Mouse (Mus musculus): Measurements from ENCODE around the gene Prss53. TPM values are rescaled to one million over a fixed set of nuclear protein-coding genes. Genes with fewer than 3 reads are reported as not detected.
A peak's percentile ranks its signal among the peaks of the same experiment; 100 is the strongest.
"Not testable (repeated sequence)": the region's sequence is repeated elsewhere in the genome, so short reads cannot be mapped to it uniquely, and the experiment has no call there.

Gene Prss53
- polyA plus RNA-seq, 1 experiment = 0.74 TPM

- H3K36me3 ChIP-seq (ENCODE audit: control insufficient read depth, insufficient read depth) = peaks cover 24% of the 10 kb centered on the region
- peak overlapping the region; percentile 28 for H3ac ChIP-seq (ENCODE audit: control insufficient read depth, insufficient read length)
- peak; percentile 63 for TF ChIP-seq POLR2A (IDR thresholded peaks at IDR 0.05; ENCODE audit: insufficient read length, low read depth)
- TF ChIP-seq POLR2AphosphoS2 (IDR thresholded peaks at IDR 0.05; ENCODE audit: insufficient read length, low read depth) = peak; percentile 86
- TF ChIP-seq TCF12 (IDR thresholded peaks at IDR 0.05; ENCODE audit: insufficient read depth, poor library complexity, severe bottlenecking) = no peak
Measured at GRCm38 (mm10) chr7:127842001-127842718, 48.6 kb downstream of the Prss53 start.

GRCm38 (mm10) chr7:127841340-127842000 lies 49.3 kb downstream of the Prss53 start:
- peaks cover 8% of the 10 kb centered on the region for H3K79me2 ChIP-seq (ENCODE audit: control insufficient read depth, insufficient read depth)
- peak overlapping the region; percentile 94 for H3K4me3 ChIP-seq
- TF ChIP-seq USF1 (IDR thresholded peaks at IDR 0.05; ENCODE audit: low read depth) (peak; percentile 89), MAX (IDR thresholded peaks at IDR 0.05; ENCODE audit: low read depth) (peak; percentile 92), CEBPB (IDR thresholded peaks at IDR 0.05; ENCODE audit: insufficient read depth, poor library complexity, severe bottlenecking) (no peak), E2F4 (IDR thresholded peaks at IDR 0.05; ENCODE audit: insufficient read depth) (peak; percentile 62), REST (IDR thresholded peaks at IDR 0.05; ENCODE audit: insufficient read depth, insufficient read length) (no peak), POLR2AphosphoS2 (IDR thresholded peaks at IDR 0.05; ENCODE audit: insufficient read length, low read depth) (peak; percentile 81), MYOG (IDR thresholded peaks at IDR 0.05; ENCODE audit: control insufficient read depth in 1 of 3, insufficient read depth in 1 of 3, insufficient read length in 2 of 3, low read depth in 2 of 3) (peak in 2 of 3 experiments; percentile 37 to 58), TCF12 (IDR thresholded peaks at IDR 0.05; ENCODE audit: insufficient read depth, poor library complexity, severe bottlenecking) (no peak), SRF (IDR thresholded peaks at IDR 0.05; ENCODE audit: control insufficient read depth, insufficient read length, low read depth) (no peak), TCF3 (IDR thresholded peaks at IDR 0.05; ENCODE audit: insufficient read length, low read depth) (no peak), MYOD1 (IDR thresholded peaks at IDR 0.05; ENCODE audit: control insufficient read depth in 1 of 3, insufficient read length in 2 of 3, low read depth in 2 of 3) (peak in 2 of 3 experiments; percentile 58 to 65), POLR2A (IDR thresholded peaks at IDR 0.05; ENCODE audit: insufficient read length, low read depth) (peak; percentile 75)
- H3K27me3 ChIP-seq (ENCODE audit: control insufficient read depth, insufficient read depth, insufficient read length) = no peaks in the 10 kb centered on the region
- H3K4me2 ChIP-seq (ENCODE audit: low read depth) = peak overlapping the region; percentile 89
- H3ac ChIP-seq (ENCODE audit: control insufficient read depth, insufficient read length) = peak overlapping the region; percentile 28
- peaks cover 21% of the 10 kb centered on the region for H3K36me3 ChIP-seq (ENCODE audit: control insufficient read depth, insufficient read depth)

More at GRCm38 (mm10) chr7:127842001-127842718, 48.6 kb downstream of the Prss53 start:
- H3K4me2 ChIP-seq (ENCODE audit: low read depth) = peak overlapping the region; percentile 89
- H3K79me2 ChIP-seq (ENCODE audit: control insufficient read depth, insufficient read depth) = peaks cover 8% of the 10 kb centered on the region
- H3K4me3 ChIP-seq = peak overlapping the region; percentile 94
- H3K27me3 ChIP-seq (ENCODE audit: control insufficient read depth, insufficient read depth, insufficient read length) = no peaks in the 10 kb centered on the region

GRCm38 (mm10) chr7:127840886-127841285 lies 49.9 kb downstream of the Prss53 start:
- peaks cover 16% of the 10 kb centered on the region for H3K36me3 ChIP-seq (ENCODE audit: control insufficient read depth, insufficient read depth)
- no peak for TF ChIP-seq E2F4 (IDR thresholded peaks at IDR 0.05; ENCODE audit: insufficient read depth)
- TF ChIP-seq POLR2AphosphoS2 (IDR thresholded peaks at IDR 0.05; ENCODE audit: insufficient read length, low read depth) = no peak
- no peak for TF ChIP-seq CEBPB (IDR thresholded peaks at IDR 0.05; ENCODE audit: insufficient read depth, poor library complexity, severe bottlenecking)
- TF ChIP-seq MYOD1 (IDR thresholded peaks at IDR 0.05; ENCODE audit: control insufficient read depth in 1 of 3, insufficient read length in 2 of 3, low read depth in 2 of 3) = peak in 2 of 3 experiments; percentile 11 to 60
- TF ChIP-seq MAX (IDR thresholded peaks at IDR 0.05; ENCODE audit: low read depth) = no peak
- TF ChIP-seq MYOG (IDR thresholded peaks at IDR 0.05; ENCODE audit: control insufficient read depth in 1 of 3, insufficient read depth in 1 of 3, insufficient read length in 2 of 3, low read depth in 2 of 3) = peak in 1 of 3 experiments; percentile 30
- no peak for TF ChIP-seq REST (IDR thresholded peaks at IDR 0.05; ENCODE audit: insufficient read depth, insufficient read length)
- no peak for TF ChIP-seq USF1 (IDR thresholded peaks at IDR 0.05; ENCODE audit: low read depth)
- no peak for TF ChIP-seq POLR2A (IDR thresholded peaks at IDR 0.05; ENCODE audit: insufficient read length, low read depth)
- no peak for TF ChIP-seq TCF12 (IDR thresholded peaks at IDR 0.05; ENCODE audit: insufficient read depth, poor library complexity, severe bottlenecking)
- no peak for TF ChIP-seq TCF3 (IDR thresholded peaks at IDR 0.05; ENCODE audit: insufficient read length, low read depth)
- no peak for TF ChIP-seq SRF (IDR thresholded peaks at IDR 0.05; ENCODE audit: control insufficient read depth, insufficient read length, low read depth)
- H3K4me2 ChIP-seq (ENCODE audit: low read depth) = peak overlapping the region; percentile 88
- H3ac ChIP-seq (ENCODE audit: control insufficient read depth, insufficient read length) = peak overlapping the region; percentile 28
- H3K4me3 ChIP-seq = peak overlapping the region; percentile 94
- H3K79me2 ChIP-seq (ENCODE audit: control insufficient read depth, insufficient read depth) = peaks cover 8% of the 10 kb centered on the region
- H3K27me3 ChIP-seq (ENCODE audit: control insufficient read depth, insufficient read depth, insufficient read length) = no peaks in the 10 kb centered on the region

DNA sequence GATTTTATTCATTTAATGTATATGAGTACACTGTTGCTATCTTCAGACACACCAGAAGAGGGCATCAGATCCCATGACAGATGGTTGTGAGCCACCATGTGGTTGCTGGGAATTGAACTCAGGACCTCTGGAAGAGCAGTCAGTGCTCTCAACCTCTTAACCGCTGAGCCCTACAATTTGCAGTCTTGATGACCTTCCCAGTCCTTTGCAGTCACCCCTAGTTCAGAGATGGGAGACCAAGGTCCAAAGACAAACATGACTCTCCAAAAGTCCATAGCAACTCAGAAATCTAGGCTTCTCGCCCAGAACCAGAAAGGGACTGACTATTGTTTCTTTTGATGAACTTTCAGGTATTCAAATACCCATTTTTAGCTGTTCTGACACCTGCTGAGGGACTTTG lies 50.7 kb downstream of the Prss53 start:
- not testable (repeated sequence) for H3K4me3 ChIP-seq; H3ac ChIP-seq (ENCODE audit: control insufficient read depth, insufficient read length); H3K79me2 ChIP-seq (ENCODE audit: control insufficient read depth, insufficient read depth); H3K4me2 ChIP-seq (ENCODE audit: low read depth); H3K27me3 ChIP-seq (ENCODE audit: control insufficient read depth, insufficient read depth, insufficient read length)
- peaks cover 12% of the 10 kb centered on the region for H3K36me3 ChIP-seq (ENCODE audit: control insufficient read depth, insufficient read depth)

DNA sequence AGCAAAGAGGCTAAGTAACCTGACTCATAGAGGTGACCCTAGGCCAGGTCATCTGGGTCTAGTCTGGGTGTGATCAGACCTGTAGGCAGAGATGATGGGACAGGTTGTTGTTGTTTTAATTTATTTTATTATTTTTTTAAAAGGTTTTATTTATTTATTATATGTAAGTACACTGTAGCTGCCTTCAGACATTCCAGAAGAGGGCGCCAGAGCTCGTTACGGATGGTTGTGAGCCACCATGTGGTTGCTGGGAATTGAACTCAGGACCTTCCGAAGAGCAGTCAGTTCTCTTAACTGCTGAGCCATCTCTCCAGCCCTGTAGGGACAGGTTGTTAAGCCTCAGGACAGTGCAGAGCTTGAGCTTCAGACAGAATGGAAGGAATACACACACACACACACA lies 52.9 kb downstream of the Prss53 start:
- H3K4me3 ChIP-seq; H3K4me2 ChIP-seq (ENCODE audit: low read depth); H3K36me3 ChIP-seq (ENCODE audit: control insufficient read depth, insufficient read depth); H3K79me2 ChIP-seq (ENCODE audit: control insufficient read depth, insufficient read depth); H3K27me3 ChIP-seq (ENCODE audit: control insufficient read depth, insufficient read depth, insufficient read length); H3ac ChIP-seq (ENCODE audit: control insufficient read depth, insufficient read length): not testable (repeated sequence)
